Mouse (Mus musculus) lung, adult 2 months (tissue): Measurements from ENCODE around the gene Wdr81. TPM values are rescaled to one million over a fixed set of nuclear protein-coding genes. Genes with fewer than 3 reads are reported as not detected.

Source experiments
- DNase-seq: peaks from one replicate; pipeline ENCODE4 v3.0.0; 2022
- H3K4me1 ChIP-seq: fragments of 200-500 bp; 2 replicates; pipeline ENCODE4 v1.6.1; 2011; ENCODE audit warnings: low read length; ENCODE audit not compliant: control insufficient read depth, insufficient read depth
- H3K4me3 ChIP-seq: fragments of 200-500 bp; replicated peaks from 2 replicates; pipeline ENCODE3; 2011; ENCODE audit warnings: low read depth, mild to moderate bottlenecking, control low read depth, low read length; ENCODE audit errors: extremely low read depth
- CTCF ChIP-seq: fragments of 200-500 bp; IDR thresholded peaks from 2 replicates; pipeline ENCODE4 v1.5.1; 2011; ENCODE audit warnings: mild to moderate bottlenecking, low read length, control low read depth; ENCODE audit not compliant: insufficient read depth
- POLR2A ChIP-seq: fragments of 200-500 bp; IDR thresholded peaks from 2 replicates; pipeline ENCODE4 v1.6.1; 2011; ENCODE audit warnings: low read depth, mild to moderate bottlenecking, control low read depth, low read length, borderline replicate concordance; ENCODE audit errors: extremely low read depth
- WGBS: fragments of 180-500 bp; shearing (Covaris S2); methylation state at CpG from one replicate; pipeline ENCODE4 v1.1.7; 2018; 5-methylcytosine and 5-hydroxymethylcytosine counted together
- polyA plus RNA-seq: library from polyadenylated mRNA; depleted of rRNA; stranded (reverse); fragments of >200 nt; gene quantifications from 2 replicates; pipeline ENCODE4 v1.2.3, GENCODE M21; 2012

Gene Wdr81
- polyA plus RNA-seq, 1 experiment = 29.9 TPM

- Histone ChIP-seq H3K4me1 (no peaks in the 10 kb centered on the region), H3K4me3 (no peak within 1 kb of the TSS)
- no peak for DNase-seq
- WGBS = 72% methylated on average over 6 of the region's 6 CpGs
- TF ChIP-seq POLR2A (no peak), CTCF (no peak)
These were observed 15.2 kb downstream of the Wdr81 start, which contains the start of gene Serpinf2 for GRCm38 (mm10) chr11:75439363-75439762. Serpinf2 (minus strand) TSS chr11:75439591.

DNA sequence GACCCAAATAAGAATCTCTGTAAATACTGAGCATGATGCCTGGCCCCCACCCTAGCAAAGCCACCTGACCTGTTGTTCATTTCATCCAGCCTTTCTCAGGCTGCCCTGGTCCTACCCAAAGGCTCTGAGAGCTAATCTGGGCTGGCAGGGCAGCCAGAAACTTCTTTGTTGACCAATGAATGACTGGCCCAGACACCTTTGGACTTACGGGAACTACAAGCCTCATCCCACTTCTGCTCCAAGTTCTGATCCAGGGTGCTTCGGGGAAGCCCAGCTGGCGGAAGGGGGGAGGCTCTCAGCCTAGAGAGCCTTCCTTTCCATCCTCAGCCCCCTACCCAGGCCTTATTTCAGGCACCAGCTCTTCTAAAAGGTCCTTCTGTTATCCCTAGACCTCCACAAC is 15.7 kb downstream of the Wdr81 start:
- no peaks in the 10 kb centered on the region for H3K4me1 ChIP-seq
- no peak overlapping the region for H3K4me3 ChIP-seq
- no peak for TF ChIP-seq CTCF
- no peak for TF ChIP-seq POLR2A
- DNase-seq = no peak
- WGBS = 95% methylated on average over 3 of the region's 3 CpGs

- TF ChIP-seq POLR2A = no peak
- TF ChIP-seq CTCF = no peak
- no peak for DNase-seq
- Histone ChIP-seq H3K4me1 (no peaks in the 10 kb centered on the region), H3K4me3 (no peak overlapping the region)
- 73% methylated on average over 13 of the region's 13 CpGs for WGBS
These were observed 16.3 kb downstream of the Wdr81 start for GRCm38 (mm10) chr11:75438194-75438593.

- no peak overlapping the region for H3K4me3 ChIP-seq
- 0 out of 2 replicates have a peak, but pooled peaks have one; percentile 10 for TF ChIP-seq CTCF
- TF ChIP-seq POLR2A = no peak
- no peaks in the 10 kb centered on the region for H3K4me1 ChIP-seq
- DNase-seq = no peak
- 86% methylated on average over 5 of the region's 5 CpGs for WGBS
These were observed 20.4 kb downstream of the Wdr81 start for GRCm38 (mm10) chr11:75434138-75434537.

DNA sequence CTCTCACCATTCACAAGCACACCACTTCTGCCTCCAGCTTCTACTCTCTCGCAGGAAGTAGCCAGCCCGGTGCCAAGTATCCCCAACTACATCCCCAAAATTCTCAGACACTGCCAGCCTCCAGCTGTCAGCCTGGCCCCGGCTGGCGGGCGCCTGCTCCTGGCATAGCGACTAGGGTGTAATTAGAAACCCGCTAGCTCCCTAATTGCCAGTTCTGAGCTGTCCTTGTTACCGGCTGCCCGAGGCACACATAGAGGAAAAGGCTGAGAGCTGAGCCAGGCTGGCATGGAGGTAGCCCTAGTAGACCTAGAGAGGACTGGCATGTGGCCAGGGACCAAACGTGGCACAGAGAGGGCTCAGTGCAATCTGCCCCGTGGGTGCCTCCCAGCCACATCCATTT is 23.2 kb downstream of the Wdr81 start:
- TF ChIP-seq POLR2A (no peak), CTCF (no peak)
- Histone ChIP-seq H3K4me3 (no peak overlapping the region), H3K4me1 (no peaks in the 10 kb centered on the region)
- 77% methylated on average over 11 of the region's 11 CpGs for WGBS
- DNase-seq = no peak

GRCm38 (mm10) chr11:75429019-75429705 is 25.4 kb downstream of the Wdr81 start:
- WGBS = 64% methylated on average over 9 of the region's 9 CpGs
- Histone ChIP-seq H3K4me1 (no peaks in the 10 kb centered on the region), H3K4me3 (no peak overlapping the region)
- no peak for DNase-seq
- TF ChIP-seq CTCF = no peak
- TF ChIP-seq POLR2A = peak; percentile 12; the same call in 1 of the 2 replicates

DNA sequence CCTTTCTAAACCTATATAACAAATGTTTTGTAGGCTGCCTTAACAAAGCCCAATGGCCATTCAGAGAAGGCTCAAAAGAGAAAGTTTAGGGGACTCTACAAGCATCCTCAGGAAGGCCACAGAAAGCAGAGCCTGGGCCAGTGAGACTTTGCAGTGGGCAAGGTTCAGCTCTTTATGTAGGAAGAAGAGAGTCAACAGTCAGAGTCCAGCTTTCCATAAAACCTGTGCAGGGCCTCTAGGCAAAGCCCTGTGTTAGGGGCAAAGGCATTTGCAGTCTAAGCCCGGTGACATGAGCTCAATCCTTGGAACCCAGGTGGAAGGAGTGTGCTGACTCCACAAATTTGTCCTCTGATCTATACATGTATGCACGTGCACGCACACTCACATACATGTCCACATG is 30.1 kb downstream of the Wdr81 start:
- no peak overlapping the region for H3K4me3 ChIP-seq
- WGBS = 87% methylated on average over 3 of the region's 3 CpGs
- no peaks in the 10 kb centered on the region for H3K4me1 ChIP-seq
- no peak for DNase-seq
- TF ChIP-seq POLR2A (no peak), CTCF (no peak)

DNA sequence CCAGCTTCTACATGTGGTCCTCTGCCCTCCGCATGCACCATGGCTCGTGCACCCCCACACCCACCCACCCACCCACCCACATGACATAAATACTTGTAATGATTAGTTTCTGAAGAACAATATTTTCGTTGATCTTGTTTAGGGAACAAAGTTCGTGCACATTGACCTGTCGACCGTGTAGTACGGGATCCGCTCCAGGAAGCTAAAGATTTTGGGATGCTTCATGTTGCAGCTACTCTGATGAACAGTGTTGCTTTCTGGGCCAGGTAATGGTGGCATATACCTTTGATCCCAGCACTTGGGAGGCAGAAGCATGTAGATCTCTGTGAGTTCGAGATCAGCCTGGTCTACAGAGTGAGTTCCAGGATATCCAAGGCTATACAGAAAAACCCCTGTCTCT is 30.5 kb downstream of the Wdr81 start:
- no peak for TF ChIP-seq CTCF
- no peak for TF ChIP-seq POLR2A
- no peak for DNase-seq
- 88% methylated on average over 9 of the region's 9 CpGs for WGBS
- Histone ChIP-seq H3K4me1 (no peaks in the 10 kb centered on the region), H3K4me3 (no peak overlapping the region)

GRCm38 (mm10) chr11:75423091-75423490 is 31.4 kb downstream of the Wdr81 start:
- TF ChIP-seq CTCF (no peak), POLR2A (no peak)
- H3K4me1 ChIP-seq = no peaks in the 10 kb centered on the region
- 95% methylated on average over 3 of the region's 3 CpGs for WGBS
- DNase-seq = no peak
- H3K4me3 ChIP-seq = no peak overlapping the region

- no peaks in the 10 kb centered on the region for H3K4me1 ChIP-seq
- no peak within 1 kb of the TSS for H3K4me3 ChIP-seq
- TF ChIP-seq CTCF = no peak
- no peak for TF ChIP-seq POLR2A
- 43% methylated on average over 10 of the region's 10 CpGs for WGBS
- no peak for DNase-seq
These were observed 32.3 kb downstream of the Wdr81 start, which contains the start of gene Serpinf1 for GRCm38 (mm10) chr11:75422013-75422792. Serpinf1 (minus strand) TSS chr11:75422701.
